Mouse (Mus musculus) hindbrain, embryonic 11.5 days (tissue): ENCODE measurements at regions not wholly inside any gene's neighbourhood (a gene's known extent, or its start where the extent isn't known, plus 50 kb on each side); places are given as distances from the start of the nearest gene placed in this dataset.

ENCODE experiments used
- ATAC-seq: fragments of 200-750 bp; cut with Nextera tagmentation; 2 replicates; pipeline ENCODE4 v1.8.0; 2017; ENCODE audit warnings: mild to moderate bottlenecking, moderate TSS enrichment, moderate library complexity; ENCODE audit not compliant: low FRiP score
- DNase-seq: peaks from one replicate; pipeline ENCODE4 v3.0.0-alpha.2; 2015; ENCODE audit warnings: low spot score
- H3K27ac ChIP-seq: fragments of 300-500 bp; sonication (generic); 2 replicates; pipeline ENCODE4 v1.5.1; 2014; ENCODE audit warnings: mild to moderate bottlenecking, low read depth, low read length
- H3K27me3 ChIP-seq: fragments of 300-500 bp; sonication (generic); 2 replicates; pipeline ENCODE4 v1.6.1; 2014; ENCODE audit warnings: mild to moderate bottlenecking, low read length, moderate library complexity, mixed read lengths; ENCODE audit not compliant: control insufficient read depth, insufficient read depth
- H3K36me3 ChIP-seq: fragments of 300-500 bp; sonication (generic); 2 replicates; pipeline ENCODE4 v1.6.1; 2014; ENCODE audit warnings: mild to moderate bottlenecking, low read length, moderate library complexity, mixed read lengths; ENCODE audit not compliant: control insufficient read depth, insufficient read depth
- H3K4me1 ChIP-seq: fragments of 300-500 bp; sonication (generic); replicated peaks from 2 replicates; pipeline ENCODE4 v1.6.1; 2014; ENCODE audit warnings: low read length, mixed read lengths; ENCODE audit not compliant: control insufficient read depth, insufficient read depth
- H3K4me2 ChIP-seq: fragments of 300-500 bp; sonication (generic); replicated peaks from 2 replicates; pipeline ENCODE4 v1.6.1; 2014; ENCODE audit warnings: mild to moderate bottlenecking, low read depth, low read length
- H3K4me3 ChIP-seq: fragments of 300-500 bp; sonication (generic); 2 replicates; pipeline ENCODE4 v1.5.1; 2014; ENCODE audit warnings: low read depth, low read length
- H3K9ac ChIP-seq: fragments of 300-500 bp; sonication (generic); 2 replicates; pipeline ENCODE4 v1.6.1; 2014; ENCODE audit warnings: low read depth, low read length
- H3K9me3 ChIP-seq: fragments of 300-500 bp; sonication (generic); 2 replicates; pipeline ENCODE4 v1.6.1; 2016; ENCODE audit warnings: low read length; ENCODE audit not compliant: control insufficient read depth
- WGBS: fragments of 180-500 bp; shearing (Covaris S2); extraction: QIAGEN DNeasy Blood & Tissue Kit; methylation state at CpG from one replicate; pipeline ENCODE4 v1.1.7; 2014; 5-methylcytosine and 5-hydroxymethylcytosine counted together

DNA sequence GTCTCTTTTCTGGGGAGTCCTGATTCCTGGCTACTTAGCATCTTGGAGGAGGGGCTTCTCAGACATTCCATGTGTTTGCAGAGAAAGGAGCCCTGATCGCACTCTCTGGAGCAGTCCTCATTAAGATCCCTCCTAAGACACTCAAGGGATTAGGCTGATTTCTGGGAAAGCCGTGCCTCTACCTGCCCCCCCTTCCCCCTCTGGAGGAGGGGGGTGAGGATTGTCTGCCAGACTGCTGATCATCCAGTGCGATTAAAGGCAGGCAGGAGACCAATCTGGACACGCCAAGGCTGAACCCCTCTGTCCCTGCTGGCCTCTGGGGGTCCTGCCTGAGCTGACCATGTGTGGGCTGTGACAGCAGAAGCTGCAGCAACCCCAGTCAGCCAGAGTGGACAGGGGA, 65.4 kb downstream of the Vegfa start:
- Histone ChIP-seq H3K4me1 (no peaks in the 10 kb centered on the region), H3K9me3 (no peaks in the 10 kb centered on the region), H3K27me3 (no peaks in the 10 kb centered on the region), H3K27ac (no peak overlapping the region), H3K4me3 (no peak overlapping the region), H3K9ac (no peak overlapping the region), H3K4me2 (no peak overlapping the region), H3K36me3 (no peaks in the 10 kb centered on the region)
- ATAC-seq: no peak
- DNase-seq: no peak
- 36% methylated on average over 4 of the region's 4 CpGs for WGBS

DNA sequence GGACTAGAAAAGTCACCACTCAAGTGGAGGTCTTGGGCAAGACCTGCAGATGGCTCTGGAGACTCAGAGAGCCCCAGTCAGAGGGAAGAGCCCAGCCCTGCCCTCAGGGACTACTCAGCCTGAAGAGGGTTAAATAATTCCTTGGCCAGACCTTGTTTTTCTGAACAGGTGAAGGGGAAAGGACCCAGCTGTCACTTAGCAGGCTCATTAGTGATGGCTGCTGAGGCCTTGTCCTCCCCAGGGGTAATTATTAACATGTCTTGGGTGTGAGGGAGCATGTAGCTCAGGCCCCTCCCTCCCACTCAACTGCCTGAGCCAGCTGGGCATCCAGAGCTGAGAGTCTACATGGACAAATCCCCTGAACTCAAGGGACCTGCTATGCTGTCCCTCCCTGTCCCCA, 68.1 kb downstream of the Vegfa start:
- no peak overlapping the region for H3K9ac ChIP-seq
- H3K9me3 ChIP-seq: no peaks in the 10 kb centered on the region
- ATAC-seq (no peak), DNase-seq (no peak)
- H3K4me1 ChIP-seq: no peaks in the 10 kb centered on the region
- no peak overlapping the region for H3K4me2 ChIP-seq
- H3K27me3 ChIP-seq: no peaks in the 10 kb centered on the region
- no peaks in the 10 kb centered on the region for H3K36me3 ChIP-seq
- no peak overlapping the region for H3K27ac ChIP-seq
- no peak overlapping the region for H3K4me3 ChIP-seq

DNA sequence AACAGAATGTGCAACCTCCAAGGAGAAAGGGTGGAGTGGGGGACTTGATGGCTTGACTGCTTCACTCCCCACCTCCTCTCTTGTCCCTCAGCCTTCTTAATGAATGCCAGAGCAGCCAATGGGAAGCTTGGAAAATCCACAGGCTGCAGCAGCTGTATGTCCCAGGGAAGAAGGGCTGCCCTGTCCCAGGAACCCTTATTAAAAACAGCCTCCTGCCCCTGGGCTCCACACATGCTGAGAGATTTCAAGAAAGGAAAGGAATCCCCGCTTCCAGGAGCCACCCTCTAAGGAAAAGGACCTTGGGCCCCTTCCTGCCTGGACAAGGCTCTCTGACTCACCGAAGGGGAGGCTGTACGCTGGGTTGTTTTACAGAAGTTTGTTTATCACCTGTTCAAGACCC, 68.8 kb downstream of the Vegfa start:
- WGBS: 69% methylated on average over 3 of the region's 3 CpGs
- DNase-seq: no peak

DNA sequence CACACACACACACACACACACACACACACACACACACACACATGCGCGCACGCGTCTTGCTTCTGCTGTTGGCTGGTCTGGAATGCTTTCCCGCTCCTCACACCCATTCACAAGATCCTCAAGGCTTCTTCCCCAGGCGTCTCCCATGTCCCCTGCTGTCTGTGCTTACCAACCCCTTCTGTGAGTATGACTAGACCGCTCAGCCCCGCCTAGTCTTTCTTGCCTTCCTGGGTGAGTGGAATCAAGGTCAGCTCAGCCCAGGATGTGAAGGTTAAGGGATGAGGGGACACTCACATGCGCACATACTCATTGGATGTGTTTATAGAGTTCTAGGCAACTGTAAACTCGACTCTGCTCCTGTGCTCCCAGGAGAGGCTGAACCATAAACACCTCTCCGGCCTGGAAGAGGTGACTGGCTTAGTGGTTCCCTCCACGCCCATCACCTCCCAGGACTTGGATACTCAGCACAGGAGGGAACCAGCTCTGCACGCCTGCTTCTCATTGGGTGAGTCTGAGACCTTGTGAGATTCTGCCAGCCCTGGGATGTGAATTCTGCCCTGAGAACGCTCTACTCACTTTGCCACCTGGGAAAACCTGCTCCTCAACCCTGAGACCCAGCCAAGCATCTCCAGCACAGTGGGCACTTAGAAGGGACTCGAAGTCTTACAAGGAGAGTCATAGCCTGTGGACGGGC, 70.4 kb downstream of the Vegfa start:
- WGBS: 87% methylated on average over 16 of the region's 16 CpGs
- Histone ChIP-seq H3K36me3 (no peaks in the 10 kb centered on the region), H3K4me2 (no peak overlapping the region), H3K4me1 (no peaks in the 10 kb centered on the region), H3K9me3 (no peaks in the 10 kb centered on the region), H3K27me3 (no peaks in the 10 kb centered on the region), H3K9ac (no peak overlapping the region), H3K4me3 (no peak overlapping the region), H3K27ac (no peak overlapping the region)
- DNase-seq (no peak), ATAC-seq (no peak)

More for the DNA sequence above, 68.8 kb downstream of the Vegfa start:
- Histone ChIP-seq H3K36me3 (no peaks in the 10 kb centered on the region), H3K9me3 (no peaks in the 10 kb centered on the region), H3K4me2 (no peak overlapping the region), H3K27me3 (no peaks in the 10 kb centered on the region), H3K4me1 (no peaks in the 10 kb centered on the region), H3K4me3 (no peak overlapping the region), H3K27ac (no peak overlapping the region), H3K9ac (no peak overlapping the region)
- ATAC-seq: no peak

DNA sequence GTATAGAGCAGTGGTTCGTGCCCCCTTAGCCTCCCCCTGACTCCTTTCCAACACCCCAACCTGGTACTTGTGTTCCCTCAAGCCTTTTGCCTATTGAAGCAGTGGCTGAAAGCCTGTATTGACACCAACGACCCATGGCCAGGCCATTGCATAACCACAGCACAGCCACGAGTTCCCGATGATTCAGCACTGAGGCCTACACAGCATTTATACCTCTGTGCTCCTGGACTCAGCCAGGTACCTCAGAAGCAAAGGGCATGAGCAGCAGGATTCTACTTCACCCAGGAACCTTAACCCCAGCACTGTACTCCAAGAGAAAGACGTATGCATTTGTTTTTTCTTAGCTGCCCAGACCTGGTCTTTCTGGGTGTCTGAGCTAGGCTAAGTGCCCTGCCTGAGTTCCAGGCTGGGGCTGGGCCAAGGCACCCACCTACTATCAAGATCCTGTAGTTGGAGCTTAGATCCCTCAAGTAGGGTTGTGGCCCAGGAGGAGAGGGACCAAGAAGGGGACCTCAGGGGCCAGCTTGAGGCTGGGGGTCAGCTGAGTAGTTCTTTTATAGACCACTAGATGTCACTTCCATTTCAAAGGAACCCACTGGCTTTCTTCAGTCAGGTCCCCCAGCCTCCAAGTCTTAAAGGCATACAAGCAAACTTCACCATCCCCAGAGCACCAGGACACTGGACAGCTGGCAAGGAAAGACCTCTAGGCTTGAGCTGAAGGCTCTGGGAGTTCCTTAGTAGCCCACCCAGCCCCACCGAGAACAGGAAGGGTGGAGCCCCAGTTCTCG, 73.9 kb downstream of the Vegfa start:
- Histone ChIP-seq H3K4me1 (no peaks in the 10 kb centered on the region), H3K4me2 (no peak overlapping the region), H3K9ac (no peak overlapping the region), H3K27ac (no peak overlapping the region), H3K9me3 (no peaks in the 10 kb centered on the region), H3K4me3 (no peak overlapping the region), H3K27me3 (no peaks in the 10 kb centered on the region), H3K36me3 (no peaks in the 10 kb centered on the region)
- DNase-seq: no peak
- WGBS: 88% methylated on average over 7 of the region's 7 CpGs
- no peak for ATAC-seq

DNA sequence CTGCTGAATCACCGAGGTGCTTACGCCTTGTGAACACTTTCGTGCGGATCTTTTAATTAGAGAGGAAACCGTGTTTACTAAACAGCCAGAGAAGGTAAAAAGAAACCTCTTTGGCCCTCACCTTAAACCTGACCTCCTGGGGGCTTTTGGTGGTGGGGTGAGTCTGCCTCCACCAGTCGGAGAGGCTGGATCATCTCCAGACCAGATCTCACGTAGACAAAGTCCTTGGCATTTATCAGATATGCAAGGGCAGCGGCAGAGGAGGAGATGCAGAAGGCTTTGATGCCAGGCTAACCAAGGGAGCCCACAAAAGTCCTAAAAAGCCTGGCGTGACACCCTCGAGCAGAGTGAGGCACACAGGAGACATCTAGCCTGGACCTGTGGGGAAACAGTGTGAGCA, 76.7 kb downstream of the Vegfa start:
- ATAC-seq: no peak
- H3K9me3 ChIP-seq: no peaks in the 10 kb centered on the region
- 70% methylated on average over 10 of the region's 10 CpGs for WGBS

DNA sequence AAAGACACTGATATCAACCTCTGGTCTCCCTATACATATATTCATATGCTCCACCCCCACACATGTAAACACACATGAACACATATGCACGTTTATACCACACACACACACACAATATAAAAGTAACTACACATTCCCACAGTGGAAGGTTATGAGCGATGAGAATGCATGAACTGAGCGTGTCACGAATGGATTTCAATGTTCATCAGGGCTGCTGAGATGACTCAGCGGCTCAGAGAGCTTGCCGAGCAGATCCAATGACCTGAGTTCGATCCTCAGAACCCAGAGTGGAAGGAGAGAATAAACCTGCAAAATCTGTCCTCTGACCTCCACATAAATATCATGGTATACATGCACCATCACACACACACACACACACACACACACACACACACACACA, 77.3 kb downstream of the Vegfa start:
- no peaks in the 10 kb centered on the region for H3K27me3 ChIP-seq
- no peak overlapping the region for H3K4me2 ChIP-seq
- no peak overlapping the region for H3K27ac ChIP-seq
- H3K9me3 ChIP-seq: no peaks in the 10 kb centered on the region
- no peaks in the 10 kb centered on the region for H3K4me1 ChIP-seq
- no peaks in the 10 kb centered on the region for H3K36me3 ChIP-seq
- H3K9ac ChIP-seq: no peak overlapping the region
- DNase-seq (no peak), ATAC-seq (no peak)
- WGBS: 91% methylated on average over 7 of the region's 7 CpGs
- no peak overlapping the region for H3K4me3 ChIP-seq

More for the DNA sequence above, 76.7 kb downstream of the Vegfa start:
- H3K4me2 ChIP-seq: no peak overlapping the region
- H3K4me3 ChIP-seq: no peak overlapping the region
- H3K27ac ChIP-seq: no peak overlapping the region
- H3K27me3 ChIP-seq: no peaks in the 10 kb centered on the region
- no peaks in the 10 kb centered on the region for H3K4me1 ChIP-seq
- DNase-seq: no peak
- no peaks in the 10 kb centered on the region for H3K36me3 ChIP-seq
- H3K9ac ChIP-seq: no peak overlapping the region

DNA sequence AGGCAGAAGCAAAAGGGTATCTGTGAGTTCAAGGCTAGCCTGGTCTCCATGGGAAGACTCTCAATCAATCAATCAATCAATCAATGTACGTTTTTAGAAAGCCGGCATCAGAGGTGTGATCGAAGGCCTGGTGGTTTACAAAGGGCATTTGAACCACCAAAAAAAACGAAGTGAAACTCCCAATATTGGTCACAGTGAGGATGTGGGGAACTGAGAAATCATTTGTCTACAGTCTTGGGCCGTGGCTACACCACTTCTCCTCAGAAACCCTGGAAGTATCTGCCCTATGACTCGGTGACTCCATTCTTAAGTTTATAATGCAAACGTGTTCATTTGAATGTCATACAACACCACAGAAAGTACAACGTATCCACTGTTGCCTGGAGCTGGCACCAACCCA, 78.6 kb downstream of the Vegfa start:
- no peaks in the 10 kb centered on the region for H3K4me1 ChIP-seq
- WGBS: 86% methylated on average over 8 of the region's 8 CpGs
- no peaks in the 10 kb centered on the region for H3K36me3 ChIP-seq
- no peak overlapping the region for H3K4me2 ChIP-seq
- no peak overlapping the region for H3K4me3 ChIP-seq
- DNase-seq: no peak
- no peak overlapping the region for H3K9ac ChIP-seq
- H3K27me3 ChIP-seq: no peaks in the 10 kb centered on the region
- no peak for ATAC-seq
- no peaks in the 10 kb centered on the region for H3K9me3 ChIP-seq
- H3K27ac ChIP-seq: no peak overlapping the region

DNA sequence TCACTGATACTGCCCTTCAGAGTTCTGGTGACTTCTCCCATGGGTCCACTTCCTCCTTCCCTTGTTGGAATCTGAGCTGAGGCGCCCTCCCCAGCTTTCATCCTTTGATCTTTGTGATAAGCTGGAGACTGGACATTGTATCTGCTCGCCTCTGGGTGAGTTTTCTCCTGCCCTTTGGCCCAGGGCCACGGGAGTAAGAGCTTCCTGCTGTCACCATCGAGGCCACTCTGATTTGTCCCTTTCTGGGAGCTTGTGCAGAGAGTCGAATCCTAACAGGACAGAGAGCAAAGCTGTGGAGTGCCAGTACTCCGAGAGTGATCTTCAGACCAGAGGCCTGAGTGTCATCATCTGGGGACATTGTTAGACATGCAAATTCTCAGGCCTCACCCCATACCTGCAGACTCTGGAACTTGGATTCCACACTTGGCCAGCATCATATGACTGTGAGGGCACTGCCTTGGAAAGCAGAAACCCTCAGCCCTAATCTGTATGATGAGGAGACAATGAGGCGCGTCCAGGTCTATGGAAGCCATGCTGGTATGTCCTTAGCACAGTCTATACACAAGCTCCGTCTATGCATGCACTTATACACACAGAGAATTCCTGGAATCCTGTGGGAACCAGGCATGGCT, 81.5 kb downstream of the Vegfa start:
- H3K9ac ChIP-seq: no peak overlapping the region
- no peak overlapping the region for H3K4me2 ChIP-seq
- no peak for ATAC-seq
- DNase-seq: no peak
- no peaks in the 10 kb centered on the region for H3K9me3 ChIP-seq
- no peaks in the 10 kb centered on the region for H3K36me3 ChIP-seq
- no peaks in the 10 kb centered on the region for H3K27me3 ChIP-seq
- H3K4me3 ChIP-seq: no peak overlapping the region
- no peak overlapping the region for H3K27ac ChIP-seq
- H3K4me1 ChIP-seq: no peaks in the 10 kb centered on the region
- 54% methylated on average over 9 of the region's 9 CpGs for WGBS
